Mouse (Mus musculus) kidney, postnatal 14 days (tissue): ENCODE results near the gene Tmem60.

ENCODE experiments used
- DNase-seq: peaks from one replicate; pipeline ENCODE4 v3.0.0; 2022; ENCODE audit warnings: mixed read lengths

The Tmem60 gene

GRCm38 (mm10) chr5:20881915-20882800, at the start of gene Tmem60, which contains the start of gene Phtf2:
TSS of gene Tmem60 (plus strand) at chr5:20882191.
TSS of gene Phtf2 (minus strand) at chr5:20882124.
- DNase-seq: peak; percentile 100

GRCm38 (mm10) chr5:20834399-20834798, 47.6 kb upstream of the Tmem60 start:
- no peak for DNase-seq

- no peak for DNase-seq
Observed at GRCm38 (mm10) chr5:20837082-20837481, 44.9 kb upstream of the Tmem60 start.

DNA sequence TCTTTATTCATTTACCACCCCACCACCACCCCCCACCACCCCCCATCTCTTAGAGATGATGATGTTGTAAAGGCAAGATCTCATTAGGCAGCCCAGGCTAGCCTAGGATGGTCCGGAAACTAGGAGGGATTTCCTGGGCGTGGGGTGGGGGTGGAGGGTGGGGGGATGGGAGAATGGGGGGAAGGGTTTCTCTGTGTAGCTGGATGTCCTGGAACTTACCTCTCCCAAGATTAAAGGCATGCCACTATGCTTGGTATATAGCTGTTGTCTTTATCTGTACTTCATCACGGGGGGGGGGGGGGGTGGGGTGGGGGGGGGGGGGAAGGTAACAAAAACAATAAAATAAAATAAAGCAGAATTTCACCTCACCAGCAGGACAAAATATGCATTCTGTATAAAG, 38.6 kb upstream of the Tmem60 start:
- no peak for DNase-seq

- no peak for DNase-seq
Observed at GRCm38 (mm10) chr5:20843816-20844215, 38.2 kb upstream of the Tmem60 start.

GRCm38 (mm10) chr5:20847010-20847409, 35.0 kb upstream of the Tmem60 start:
- no peak for DNase-seq

- DNase-seq: no peak
Observed at GRCm38 (mm10) chr5:20855066-20855465, 26.9 kb upstream of the Tmem60 start.

- DNase-seq: no peak
Observed at GRCm38 (mm10) chr5:20858404-20858803, 23.6 kb upstream of the Tmem60 start.

DNA sequence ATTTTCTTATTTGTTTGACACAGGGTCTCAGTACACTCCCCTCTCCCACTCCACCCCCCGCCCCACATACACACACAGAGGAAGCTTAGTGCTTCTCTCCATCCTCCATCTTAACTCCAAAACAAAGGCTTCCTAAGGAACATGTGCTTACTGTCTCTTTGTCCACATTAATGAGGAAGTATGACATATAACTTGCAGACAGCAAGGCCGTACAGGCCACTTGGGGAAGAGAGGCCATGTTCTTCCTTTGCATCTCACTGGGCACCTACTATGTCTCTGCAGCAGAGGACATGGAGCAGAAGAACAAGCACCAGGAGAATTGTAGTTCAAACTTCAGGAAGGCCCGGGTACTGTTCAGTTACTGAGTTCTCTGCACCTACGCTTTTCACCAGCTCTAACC, 21.4 kb upstream of the Tmem60 start:
- no peak for DNase-seq

GRCm38 (mm10) chr5:20861901-20862300, 20.1 kb upstream of the Tmem60 start:
- DNase-seq: no peak

- peak; percentile 24 for DNase-seq
Observed at GRCm38 (mm10) chr5:20864216-20864969, 17.6 kb upstream of the Tmem60 start.

- DNase-seq: no peak
Observed at GRCm38 (mm10) chr5:20865193-20865755, 16.7 kb upstream of the Tmem60 start.

DNA sequence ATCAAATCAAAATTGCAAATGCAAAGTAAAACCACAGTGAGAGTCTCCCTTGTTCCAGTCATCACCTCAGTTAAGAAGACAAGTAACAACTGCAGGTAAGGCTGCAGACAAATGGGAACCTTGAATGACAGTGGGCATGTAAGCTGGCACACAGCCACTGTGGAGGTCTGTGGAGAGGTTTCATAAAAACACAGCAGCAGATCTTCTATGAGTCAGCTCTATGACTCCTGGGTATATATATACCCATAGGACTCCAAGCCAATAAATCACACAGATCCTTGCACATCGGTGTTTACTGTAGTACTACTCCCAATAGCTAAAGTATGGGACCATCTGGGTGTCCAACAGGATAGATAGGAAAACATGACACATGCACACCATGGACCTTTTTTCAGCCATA, 8.8 kb upstream of the Tmem60 start:
- DNase-seq: no peak

GRCm38 (mm10) chr5:20876934-20877426, 5.0 kb upstream of the Tmem60 start:
- DNase-seq: no peak

DNA sequence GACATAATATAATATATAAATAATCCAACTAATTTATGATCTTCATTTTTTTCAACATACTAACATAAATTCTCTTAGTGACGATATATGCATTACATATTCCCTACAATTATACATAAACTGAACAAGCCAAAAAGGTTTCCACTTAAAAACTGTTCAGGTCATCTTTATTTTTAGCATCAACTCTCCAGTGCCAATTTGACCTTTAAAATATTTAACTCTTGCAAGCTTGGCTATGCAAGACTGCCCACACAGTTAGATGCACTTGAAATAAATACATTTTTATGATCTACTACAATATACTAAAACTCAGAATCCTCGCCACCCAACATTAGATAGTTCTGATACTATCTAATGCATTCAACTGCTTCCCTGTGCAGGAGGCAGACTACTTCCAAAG, 1.6 kb upstream of the Tmem60 start:
- DNase-seq: no peak

GRCm38 (mm10) chr5:20880797-20881775, 905 bp upstream of the Tmem60 start:
- DNase-seq: peak; percentile 62

DNA sequence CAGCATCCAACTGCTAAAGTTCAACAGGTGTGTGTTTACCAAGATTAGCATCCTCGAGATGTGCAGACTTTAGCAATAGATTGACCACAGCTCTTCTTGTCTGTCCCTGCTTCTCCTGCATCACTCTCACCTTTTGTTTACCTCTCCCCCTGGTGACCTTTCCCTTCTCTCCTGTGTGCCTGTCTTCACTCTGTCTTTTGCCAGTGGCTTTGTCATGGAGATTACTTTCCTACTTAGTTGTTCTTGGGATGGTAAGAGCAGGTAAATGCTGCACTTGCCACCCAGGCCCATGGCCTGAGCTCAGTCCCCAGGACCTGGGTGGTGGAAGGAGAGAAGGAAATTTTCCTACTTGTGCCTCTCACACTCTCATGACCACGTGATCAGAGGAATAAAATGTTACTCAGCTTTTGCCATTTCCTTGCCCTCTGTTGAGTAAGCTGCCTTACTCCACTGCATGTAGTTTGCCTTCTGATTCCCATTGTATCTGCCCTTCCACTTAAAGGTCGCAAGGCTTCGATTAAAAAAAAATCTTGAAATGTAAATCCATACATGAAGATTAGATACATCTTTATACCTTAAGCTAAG, 2.1 kb downstream of the Tmem60 start:
- no peak for DNase-seq

- DNase-seq: no peak
Observed at GRCm38 (mm10) chr5:20897446-20898167, 15.6 kb downstream of the Tmem60 start.

GRCm38 (mm10) chr5:20904647-20905046, 22.7 kb downstream of the Tmem60 start:
- no peak for DNase-seq

DNA sequence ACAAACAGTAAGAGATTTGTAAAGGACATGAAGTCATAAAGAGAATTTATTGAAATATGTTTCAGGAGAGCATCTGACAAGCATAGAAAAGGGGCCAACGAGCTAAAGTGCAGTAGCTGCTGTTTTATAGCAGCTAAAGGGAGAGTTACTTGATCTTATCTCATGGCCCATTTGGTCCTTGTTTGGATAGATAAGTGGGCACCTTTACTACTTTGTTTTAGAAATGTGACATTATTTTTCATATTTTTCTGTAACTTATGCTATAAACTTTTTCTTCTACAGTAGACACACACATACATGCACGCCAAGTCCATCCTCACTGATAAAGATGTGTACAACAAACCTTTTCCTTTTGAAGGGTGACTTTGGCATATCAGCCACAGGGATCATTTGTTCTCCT, 23.4 kb downstream of the Tmem60 start:
- no peak for DNase-seq

DNA sequence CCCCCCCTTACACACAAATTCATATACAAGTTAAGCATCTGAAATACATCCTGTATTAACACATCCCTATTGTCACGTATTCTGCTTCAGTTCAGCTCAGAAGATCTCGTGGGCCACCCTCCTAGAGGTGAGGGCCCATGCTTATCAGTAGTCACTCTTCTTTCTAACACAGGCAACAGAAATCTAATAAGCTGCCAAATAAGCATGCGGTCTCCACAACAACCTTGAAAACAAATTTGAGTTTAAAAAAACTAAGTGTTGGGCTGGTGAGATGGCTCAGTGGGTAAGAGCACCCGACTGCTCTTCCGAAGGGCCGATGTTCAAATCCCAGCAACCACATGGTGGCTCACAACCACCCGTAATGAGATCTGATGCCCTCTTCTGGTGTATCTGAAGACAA, 24.2 kb downstream of the Tmem60 start:
- DNase-seq: no peak
